Mouse (Mus musculus) olfactory bulb, adult 2 months (tissue): ENCODE results near the gene A730015C16Rik.

Experiments
- CTCF ChIP-seq: fragments of 200-500 bp; IDR thresholded peaks from 2 replicates; pipeline ENCODE4 v1.5.1; 2012; ENCODE audit warnings: low read depth, mild to moderate bottlenecking, low read length, moderate library complexity; ENCODE audit not compliant: insufficient read depth
- POLR2A ChIP-seq: fragments of 200-500 bp; IDR thresholded peaks from 2 replicates; pipeline ENCODE4 v1.6.1; 2012; ENCODE audit warnings: mild to moderate bottlenecking, low read depth, low read length, moderate library complexity; ENCODE audit not compliant: insufficient read depth

GRCm38 (mm10) chr4:108845824-108846569 lies 2.4 kb downstream of the A730015C16Rik start:
- TF ChIP-seq CTCF = no peak
- TF ChIP-seq POLR2A = no peak
